Mouse (Mus musculus) spleen, adult 2 months (tissue): ENCODE data around the gene Irf2.

Experiments used
- CTCF ChIP-seq: fragments of 200-500 bp; IDR thresholded peaks from 2 replicates; pipeline ENCODE4 v1.5.1; 2011; ENCODE audit warnings: mild to moderate bottlenecking, inconsistent platforms; ENCODE audit not compliant: insufficient read depth, insufficient read length, insufficient replicate concordance; ENCODE audit errors: extremely low read depth
- POLR2A ChIP-seq: fragments of 200-500 bp; IDR thresholded peaks from 2 replicates; pipeline ENCODE4 v1.6.1; 2011; ENCODE audit warnings: low read depth, low read length, inconsistent platforms

DNA sequence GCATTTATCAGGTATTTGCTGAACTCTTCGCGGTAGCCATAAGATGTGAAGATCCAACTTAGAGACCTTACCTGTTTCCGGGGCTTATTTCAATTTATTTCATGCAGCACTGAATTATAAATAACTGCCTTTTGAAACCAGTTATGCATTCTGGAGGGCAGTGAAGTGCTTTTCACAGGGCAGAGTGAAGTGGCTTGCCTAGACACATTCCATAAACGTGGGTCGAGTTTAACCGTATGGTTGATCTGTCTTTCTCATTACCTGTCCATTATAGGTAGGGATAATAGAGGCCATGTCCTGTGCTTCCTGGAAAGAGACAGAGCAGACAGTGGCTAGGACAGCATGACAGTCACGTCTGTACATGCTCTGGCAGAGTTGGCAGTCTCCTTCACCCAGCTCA, 20.0 kb downstream of the Irf2 start:
- TF ChIP-seq CTCF (no peak), POLR2A (no peak)
